Mouse (Mus musculus) ES-Bruce4 (cell line): ENCODE data around the gene Mapk3. TPM values are rescaled to one million over a fixed set of nuclear protein-coding genes. Genes with fewer than 3 reads are reported as not detected.
A peak's percentile ranks its signal among the peaks of the same experiment; 100 is the strongest.

Experiments
- H3K27ac ChIP-seq: 2 replicates; pipeline ENCODE4 v1.5.1; 2012; ENCODE audit warnings: low read length, inconsistent platforms; ENCODE audit not compliant: insufficient read depth
- H3K27me3 ChIP-seq: 2 replicates; pipeline ENCODE4 v1.6.1; 2012; ENCODE audit warnings: mild to moderate bottlenecking, low read length, inconsistent platforms; ENCODE audit not compliant: control insufficient read depth, poor library complexity, insufficient read depth, severe bottlenecking
- H3K36me3 ChIP-seq: 2 replicates; pipeline ENCODE4 v1.6.1; 2012; ENCODE audit warnings: inconsistent platforms, mild to moderate bottlenecking, low read length, moderate library complexity; ENCODE audit not compliant: control insufficient read depth, poor library complexity, insufficient read depth, severe bottlenecking
- H3K4me1 ChIP-seq: one replicate; pipeline ENCODE4 v1.8.1; 2011; ENCODE audit warnings: low read length; ENCODE audit not compliant: control insufficient read depth, insufficient read depth
- H3K4me3 ChIP-seq: 2 replicates; pipeline ENCODE4 v1.5.1; 2011; ENCODE audit warnings: low read depth, mild to moderate bottlenecking, low read length
- H3K9ac ChIP-seq: 2 replicates; pipeline ENCODE4 v1.6.1; 2012; ENCODE audit warnings: low read depth, mild to moderate bottlenecking, inconsistent platforms; ENCODE audit not compliant: poor library complexity, severe bottlenecking
- H3K9me3 ChIP-seq: replicated peaks from 2 replicates; pipeline ENCODE4 v1.6.1; 2012; ENCODE audit warnings: mild to moderate bottlenecking, low read length, inconsistent platforms; ENCODE audit not compliant: control insufficient read depth, poor library complexity, insufficient read depth, severe bottlenecking
- CTCF ChIP-seq: IDR thresholded peaks from one replicate; pipeline ENCODE4 v1.8.1; 2011; ENCODE audit warnings: low read depth, low read length
- EP300 ChIP-seq: IDR thresholded peaks from 2 replicates; pipeline ENCODE4 v1.6.1; 2011; ENCODE audit warnings: low read depth, low read length; ENCODE audit not compliant: insufficient read depth
- POLR2A ChIP-seq: IDR thresholded peaks from one replicate; pipeline ENCODE4 v1.8.1; 2011; ENCODE audit warnings: low read length; ENCODE audit not compliant: insufficient read depth
- polyA plus RNA-seq: library from polyadenylated mRNA; stranded (reverse); fragments of >200 nt; gene quantifications from 2 replicates; pipeline ENCODE4 v1.2.4, GENCODE M21; 2011; ENCODE audit warnings: low read depth; ENCODE audit not compliant: missing spikeins, insufficient read depth, insufficient read length

Mapk3 gene
- polyA plus RNA-seq, 1 experiment = 102 TPM

DNA sequence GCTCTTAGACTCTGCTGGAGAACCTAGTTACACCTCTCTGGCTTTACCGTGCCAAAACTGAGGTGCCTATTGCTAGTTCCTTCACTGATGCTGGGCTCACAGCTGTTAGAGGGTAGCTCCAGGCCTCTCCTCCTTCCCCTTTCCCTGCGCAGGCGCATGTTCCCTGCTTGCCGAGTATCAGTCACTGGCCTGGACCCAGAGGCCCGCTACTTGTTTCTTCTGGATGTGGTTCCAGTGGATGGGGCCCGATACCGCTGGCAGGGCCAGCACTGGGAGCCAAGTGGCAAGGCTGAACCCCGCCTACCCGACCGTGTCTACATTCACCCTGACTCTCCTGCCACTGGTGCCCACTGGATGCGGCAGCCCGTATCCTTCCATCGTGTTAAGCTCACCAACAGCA lies 23.3 kb downstream of the Mapk3 start:
- Histone ChIP-seq H3K36me3 (peaks cover 30% of the 10 kb centered on the region), H3K9ac (no peak overlapping the region), H3K9me3 (no peaks in the 10 kb centered on the region), H3K4me1 (no peaks in the 10 kb centered on the region), H3K4me3 (no peak overlapping the region), H3K27me3 (no peaks in the 10 kb centered on the region), H3K27ac (no peak overlapping the region)
- no peak for TF ChIP-seq EP300
- no peak for TF ChIP-seq POLR2A
- TF ChIP-seq CTCF = no peak

DNA sequence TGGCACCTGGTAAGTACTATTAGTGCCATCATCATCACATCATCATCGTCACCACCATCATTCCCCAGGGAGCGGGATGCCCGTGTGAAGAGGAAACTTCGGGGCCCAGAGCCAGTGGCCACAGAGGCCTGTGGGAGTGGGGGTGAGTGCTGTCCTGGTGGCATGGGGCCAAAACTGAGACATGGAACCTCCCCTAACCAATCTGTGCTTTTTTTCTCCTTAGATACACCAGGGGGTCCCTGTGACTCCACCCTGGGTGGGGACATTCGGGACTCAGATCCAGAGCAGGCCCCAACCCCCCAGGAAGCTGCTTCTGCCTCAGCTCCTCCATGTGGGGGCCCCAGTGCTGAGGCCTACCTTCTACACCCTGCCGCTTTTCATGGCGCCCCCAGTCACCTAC lies 25.1 kb downstream of the Mapk3 start:
- Histone ChIP-seq H3K4me3 (no peak overlapping the region), H3K4me1 (no peaks in the 10 kb centered on the region), H3K36me3 (peaks cover 37% of the 10 kb centered on the region), H3K9me3 (no peaks in the 10 kb centered on the region), H3K27me3 (no peaks in the 10 kb centered on the region), H3K9ac (no peak overlapping the region), H3K27ac (no peak overlapping the region)
- no peak for TF ChIP-seq EP300
- no peak for TF ChIP-seq POLR2A
- no peak for TF ChIP-seq CTCF

GRCm38 (mm10) chr7:126785056-126785455 lies 25.7 kb downstream of the Mapk3 start:
- TF ChIP-seq POLR2A (no peak), EP300 (no peak), CTCF (no peak)
- Histone ChIP-seq H3K4me1 (no peaks in the 10 kb centered on the region), H3K36me3 (peaks cover 43% of the 10 kb centered on the region), H3K27me3 (no peaks in the 10 kb centered on the region), H3K27ac (no peak overlapping the region), H3K9me3 (no peaks in the 10 kb centered on the region), H3K4me3 (no peak overlapping the region), H3K9ac (no peak overlapping the region)

DNA sequence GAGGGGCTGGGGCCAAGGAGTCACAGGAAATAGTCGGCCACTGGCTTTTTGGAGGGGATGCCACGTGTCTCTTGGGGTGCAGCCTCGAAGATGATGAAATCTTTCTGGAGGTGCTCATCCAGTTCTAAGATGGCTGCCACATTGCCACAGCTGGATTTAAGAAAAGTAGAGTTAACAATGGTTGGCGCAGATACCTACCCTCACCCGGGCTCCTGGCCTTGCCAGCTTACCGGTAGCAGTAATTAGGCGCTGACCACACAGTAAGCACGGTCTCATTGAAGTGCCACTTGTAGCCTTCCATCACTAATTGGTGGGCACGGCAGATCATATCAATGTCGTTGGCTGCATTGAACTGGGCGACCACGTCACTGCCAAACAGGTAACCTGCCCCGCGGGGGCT lies 26.7 kb downstream of the Mapk3 start:
- no peak overlapping the region for H3K9ac ChIP-seq
- H3K4me1 ChIP-seq = no peaks in the 10 kb centered on the region
- no peak overlapping the region for H3K4me3 ChIP-seq
- H3K9me3 ChIP-seq = no peaks in the 10 kb centered on the region
- H3K27me3 ChIP-seq = no peaks in the 10 kb centered on the region
- TF ChIP-seq CTCF = no peak
- no peak for TF ChIP-seq POLR2A
- no peak for TF ChIP-seq EP300
- no peak overlapping the region for H3K27ac ChIP-seq
- peaks cover 48% of the 10 kb centered on the region for H3K36me3 ChIP-seq

- H3K4me1 ChIP-seq = no peaks in the 10 kb centered on the region
- no peak overlapping the region for H3K9ac ChIP-seq
- no peaks in the 10 kb centered on the region for H3K27me3 ChIP-seq
- peaks cover 48% of the 10 kb centered on the region for H3K36me3 ChIP-seq
- no peaks in the 10 kb centered on the region for H3K9me3 ChIP-seq
- TF ChIP-seq EP300 (no peak), CTCF (no peak), POLR2A (no peak)
- H3K27ac ChIP-seq = no peak overlapping the region
- H3K4me3 ChIP-seq = no peak overlapping the region
These were observed 29.7 kb downstream of the Mapk3 start for GRCm38 (mm10) chr7:126789141-126789540.

- Histone ChIP-seq H3K27ac (peak within 1 kb of the TSS; percentile 67), H3K4me1 (no peaks in the 10 kb centered on the region), H3K9me3 (no peaks in the 10 kb centered on the region), H3K4me3 (peak within 1 kb of the TSS; percentile 91), H3K27me3 (no peaks in the 10 kb centered on the region), H3K9ac (peak within 1 kb of the TSS; percentile 96), H3K36me3 (peaks cover 54% of the 10 kb centered on the region)
- TF ChIP-seq POLR2A (peak; percentile 85), EP300 (no peak; the same call in 1 of the 2 replicates)
These were observed 32.7 kb downstream of the Mapk3 start, which contains the start of gene Ppp4c for GRCm38 (mm10) chr7:126791851-126792720. TSS of gene Ppp4c (minus strand) at chr7:126792496.
